Mouse (Mus musculus): ENCODE results near the gene Nusap1. TPM values are rescaled to one million over a fixed set of nuclear protein-coding genes. Genes with fewer than 3 reads are reported as not detected.
"Not testable (repeated sequence)": the region's sequence is repeated elsewhere in the genome, so short reads cannot be mapped to it uniquely, and the experiment has no call there.

Nusap1 gene
- polyA plus RNA-seq, 1 experiment: not detected

- WGBS: 1% methylated on average over 13 of the region's 13 CpGs
- Histone ChIP-seq H3K4me3 (ENCODE audit: insufficient read depth, low read depth, low read length) (peak overlapping the region; percentile 75), H3K27ac (ENCODE audit: insufficient read depth, low read depth, low read length) (no peak overlapping the region), H3K4me1 (ENCODE audit: control insufficient read depth, insufficient read depth, low read length) (peaks cover 5% of the 10 kb centered on the region; the same call in 1 of the 2 replicates)
- TF ChIP-seq CTCF (IDR thresholded peaks at IDR 0.05; ENCODE audit: insufficient read depth, low read depth, low read length): no peak
- no peak for TF ChIP-seq POLR2A (IDR thresholded peaks at IDR 0.05; ENCODE audit: insufficient read depth, low read depth, low read length)
These were observed 278 bp upstream of the Nusap1 start for GRCm38 (mm10) chr2:119617841-119618198.

DNA sequence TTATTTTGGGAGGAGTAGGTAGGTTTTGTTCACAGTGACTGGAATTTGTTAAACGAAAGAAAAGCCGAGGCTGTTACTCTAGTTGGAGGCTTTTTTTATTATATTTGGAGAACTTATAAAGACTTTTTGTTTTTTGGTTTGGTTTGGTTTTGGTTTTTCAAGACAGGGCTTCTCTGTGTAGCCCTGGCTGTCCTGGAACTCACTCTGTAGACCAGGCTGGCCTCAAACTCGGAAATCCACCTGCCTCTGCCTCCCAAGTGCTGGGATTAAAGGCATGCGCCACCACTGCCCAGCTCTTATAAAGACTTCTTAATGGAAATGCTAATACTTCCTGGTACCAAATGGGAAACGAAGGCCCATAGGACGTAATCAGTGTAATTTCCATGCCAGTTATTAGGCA, 904 bp downstream of the Nusap1 start:
- WGBS: 4% methylated on average over 6 of the region's 6 CpGs

GRCm38 (mm10) chr2:119621302-119621701, 3.2 kb downstream of the Nusap1 start:
- Histone ChIP-seq H3K4me1 (ENCODE audit: control insufficient read depth, insufficient read depth, low read length) (peaks cover 5% of the 10 kb centered on the region; the same call in 1 of the 2 replicates), H3K27ac (ENCODE audit: insufficient read depth, low read depth, low read length) (no peak overlapping the region), H3K4me3 (ENCODE audit: insufficient read depth, low read depth, low read length) (no peak overlapping the region)
- WGBS: 99% methylated on average over 2 of the region's 2 CpGs
- no peak for TF ChIP-seq POLR2A (IDR thresholded peaks at IDR 0.05; ENCODE audit: insufficient read depth, low read depth, low read length)
- TF ChIP-seq CTCF (IDR thresholded peaks at IDR 0.05; ENCODE audit: insufficient read depth, low read depth, low read length): no peak

More for the DNA sequence above, 904 bp downstream of the Nusap1 start:
- peak overlapping the region; percentile 54 for H3K4me3 ChIP-seq (ENCODE audit: insufficient read depth, low read depth, low read length)
- H3K4me1 ChIP-seq (ENCODE audit: control insufficient read depth, insufficient read depth, low read length); H3K27ac ChIP-seq (ENCODE audit: insufficient read depth, low read depth, low read length): not testable (repeated sequence)

DNA sequence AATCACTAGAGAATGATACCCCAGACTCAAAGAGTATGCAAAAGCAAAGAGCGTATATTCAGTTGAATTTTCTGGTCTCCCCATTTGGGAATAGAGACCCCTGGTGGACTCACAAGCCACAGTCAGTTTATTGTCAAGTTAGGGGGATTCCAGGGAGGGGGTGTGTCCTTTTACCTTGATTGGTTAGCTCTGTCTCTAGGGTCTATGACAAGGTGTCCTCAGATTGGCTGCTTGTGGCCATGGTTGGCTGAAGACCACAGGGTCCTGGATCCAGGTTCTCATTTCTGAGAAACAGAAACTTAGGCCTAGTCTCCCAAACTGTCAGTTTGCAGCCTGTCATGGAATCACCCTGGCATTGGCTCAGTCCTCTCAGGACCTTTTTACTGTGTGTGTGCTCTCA, 18.7 kb downstream of the Nusap1 start:
- TF ChIP-seq POLR2A (IDR thresholded peaks at IDR 0.05; ENCODE audit: insufficient read depth, low read depth, low read length): no peak
- TF ChIP-seq CTCF (IDR thresholded peaks at IDR 0.05; ENCODE audit: insufficient read depth, low read depth, low read length): no peak
- H3K4me1 ChIP-seq (ENCODE audit: control insufficient read depth, insufficient read depth, low read length): no peaks in the 10 kb centered on the region
- no peak overlapping the region for H3K27ac ChIP-seq (ENCODE audit: insufficient read depth, low read depth, low read length)
- 93% methylated on average over 1 of the region's 1 CpGs for WGBS
- H3K4me3 ChIP-seq (ENCODE audit: insufficient read depth, low read depth, low read length): no peak overlapping the region

DNA sequence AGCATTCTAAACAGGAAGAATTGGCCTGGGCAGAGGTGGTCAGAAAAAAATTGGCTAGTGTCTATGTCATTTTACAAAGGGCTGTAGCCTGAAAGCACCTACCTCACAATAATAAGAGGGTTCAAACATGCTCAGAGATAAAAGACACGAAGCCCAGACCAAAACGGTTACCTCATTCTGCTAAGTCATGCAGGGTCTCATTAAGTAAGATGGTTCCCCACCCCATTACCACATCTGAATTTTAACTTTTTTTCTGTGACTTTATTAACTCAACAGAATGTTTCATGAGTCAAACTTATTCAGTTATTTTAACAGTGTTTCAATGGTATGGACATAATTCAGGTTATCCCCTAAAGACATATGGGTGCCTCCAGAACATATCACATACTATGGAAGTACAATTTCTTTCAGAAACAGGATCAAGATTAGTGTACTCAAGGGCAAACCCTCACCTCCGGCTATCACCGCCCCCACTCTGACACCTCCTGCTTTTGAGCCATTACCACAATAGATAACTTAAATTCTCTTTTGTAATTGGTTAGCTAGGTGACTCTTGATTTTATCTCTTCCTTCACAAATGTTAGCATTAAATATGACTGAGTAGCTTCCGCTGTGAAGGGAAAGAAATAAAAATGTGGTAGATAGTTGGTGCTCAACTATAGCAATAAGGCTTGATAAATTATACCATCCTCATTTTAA, 23.3 kb downstream of the Nusap1 start:
- H3K4me1 ChIP-seq (ENCODE audit: control insufficient read depth, insufficient read depth, low read length): no peaks in the 10 kb centered on the region
- H3K27ac ChIP-seq (ENCODE audit: insufficient read depth, low read depth, low read length): no peak overlapping the region
- WGBS: 95% methylated on average over 5 of the region's 5 CpGs
- no peak for TF ChIP-seq POLR2A (IDR thresholded peaks at IDR 0.05; ENCODE audit: insufficient read depth, low read depth, low read length)
- no peak for TF ChIP-seq CTCF (IDR thresholded peaks at IDR 0.05; ENCODE audit: insufficient read depth, low read depth, low read length)
- no peak overlapping the region for H3K4me3 ChIP-seq (ENCODE audit: insufficient read depth, low read depth, low read length)

DNA sequence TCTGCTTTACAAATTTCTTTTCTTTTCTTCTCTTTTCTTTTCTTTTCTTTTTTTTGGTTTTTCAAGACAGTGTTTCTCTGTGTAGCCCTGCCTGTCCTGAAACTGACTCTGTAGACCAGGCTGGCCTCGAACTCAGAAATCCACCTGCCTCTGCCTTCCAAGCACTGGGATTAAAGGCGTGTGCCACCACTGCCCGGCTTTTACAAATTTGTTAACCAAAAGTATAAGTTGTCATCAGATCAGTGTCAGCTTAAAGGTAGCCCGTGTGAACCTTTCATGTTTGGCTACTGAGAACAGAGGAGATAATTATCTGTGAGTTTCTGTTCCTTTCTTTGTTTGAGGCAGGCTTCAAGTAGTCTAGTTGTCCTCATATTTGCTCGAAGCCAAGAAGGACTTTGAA, 26.2 kb downstream of the Nusap1 start:
- Histone ChIP-seq H3K4me3 (ENCODE audit: insufficient read depth, low read depth, low read length) (no peak overlapping the region), H3K27ac (ENCODE audit: insufficient read depth, low read depth, low read length) (no peak overlapping the region), H3K4me1 (ENCODE audit: control insufficient read depth, insufficient read depth, low read length) (no peaks in the 10 kb centered on the region)
- TF ChIP-seq POLR2A (IDR thresholded peaks at IDR 0.05; ENCODE audit: insufficient read depth, low read depth, low read length): no peak
- TF ChIP-seq CTCF (IDR thresholded peaks at IDR 0.05; ENCODE audit: insufficient read depth, low read depth, low read length): no peak
- 89% methylated on average over 5 of the region's 5 CpGs for WGBS

- TF ChIP-seq POLR2A (IDR thresholded peaks at IDR 0.05; ENCODE audit: insufficient read depth, low read depth, low read length): no peak
- no peak for TF ChIP-seq CTCF (IDR thresholded peaks at IDR 0.05; ENCODE audit: insufficient read depth, low read depth, low read length)
- Histone ChIP-seq H3K4me1 (ENCODE audit: control insufficient read depth, insufficient read depth, low read length) (no peaks in the 10 kb centered on the region), H3K4me3 (ENCODE audit: insufficient read depth, low read depth, low read length) (peak within 1 kb of the TSS; percentile 99), H3K27ac (ENCODE audit: insufficient read depth, low read depth, low read length) (0 out of 2 replicates have a peak within 1 kb of the TSS, but pooled peaks have one; percentile 16)
- WGBS: 1% methylated on average over 44 of the region's 44 CpGs
These were observed 44.4 kb downstream of the Nusap1 start, which contains the start of gene Ndufaf1 for GRCm38 (mm10) chr2:119662220-119663182. Ndufaf1 (minus strand) TSS chr2:119662827.

GRCm38 (mm10) chr2:119665744-119666143, 47.6 kb downstream of the Nusap1 start:
- WGBS: 76% methylated on average over 20 of the region's 23 CpGs
- H3K4me1 ChIP-seq (ENCODE audit: control insufficient read depth, insufficient read depth, low read length); H3K27ac ChIP-seq (ENCODE audit: insufficient read depth, low read depth, low read length); H3K4me3 ChIP-seq (ENCODE audit: insufficient read depth, low read depth, low read length): not testable (repeated sequence)

DNA sequence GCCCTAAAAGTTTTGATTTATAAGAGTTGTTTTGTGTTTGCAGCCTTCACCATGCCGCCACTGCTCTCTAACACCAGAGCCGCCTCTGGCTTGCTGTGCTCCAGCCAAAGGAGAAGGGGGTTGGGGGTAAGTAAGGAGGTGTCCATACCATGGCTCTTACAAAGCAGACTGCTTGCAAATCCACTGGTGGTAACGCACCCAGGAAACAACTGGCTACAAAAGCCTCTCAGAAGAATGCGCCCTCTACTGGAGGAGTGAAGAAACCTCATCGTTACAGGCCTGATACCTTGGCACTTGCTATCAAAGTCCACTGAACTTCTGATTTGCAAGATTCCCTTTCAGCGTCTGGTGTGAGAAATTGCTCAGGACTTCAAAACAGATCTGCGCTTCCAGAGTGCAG, 50.9 kb downstream of the Nusap1 start:
- 17% methylated on average over 7 of the region's 7 CpGs for WGBS
- H3K27ac ChIP-seq (ENCODE audit: insufficient read depth, low read depth, low read length): no peak overlapping the region
- no peak overlapping the region for H3K4me3 ChIP-seq (ENCODE audit: insufficient read depth, low read depth, low read length)
- no peaks in the 10 kb centered on the region for H3K4me1 ChIP-seq (ENCODE audit: control insufficient read depth, insufficient read depth, low read length)
- TF ChIP-seq POLR2A (IDR thresholded peaks at IDR 0.05; ENCODE audit: insufficient read depth, low read depth, low read length) (no peak), CTCF (IDR thresholded peaks at IDR 0.05; ENCODE audit: insufficient read depth, low read depth, low read length) (0 out of 2 replicates have a peak, but pooled peaks have one; percentile 25)

Measured in olfactory bulb, adult 2 months (tissue).